Mouse (Mus musculus): ENCODE measurements around the gene Vmn2r60. TPM values are rescaled to one million over a fixed set of nuclear protein-coding genes. Genes with fewer than 3 reads are reported as not detected.

Gene Vmn2r60
- polyA plus RNA-seq (2014; fragmentation: Illumina TruSeq; extraction: RNeasy Lipid Tissue Mini Kit (QIAGEN cat#74804); ENCODE audit: insufficient read depth, low read depth, low replicate concordance): not detected

GRCm38 (mm10) chr7:42107470-42107869 lies at the start of gene Vmn2r60:
Vmn2r60 (plus strand) TSS chr7:42107770.

GRCm38 (mm10) chr7:42058923-42059322 lies 48.6 kb upstream of the Vmn2r60 start, which contains the start of gene Vmn2r59:
Vmn2r59 (minus strand) TSS chr7:42059023.

Other genes with a start within 250 kb of the Vmn2r60 start
- not detected for gene Vmn2r58, start 235.1 kb upstream of the Vmn2r60 start, polyA plus RNA-seq (2014; fragmentation: Illumina TruSeq; extraction: RNeasy Lipid Tissue Mini Kit (QIAGEN cat#74804); ENCODE audit: insufficient read depth, low read depth, low replicate concordance)
- not detected for gene Vmn2r59, start 48.7 kb upstream of the Vmn2r60 start, polyA plus RNA-seq (2014; fragmentation: Illumina TruSeq; extraction: RNeasy Lipid Tissue Mini Kit (QIAGEN cat#74804); ENCODE audit: insufficient read depth, low read depth, low replicate concordance)
- gene Vmn2r61, start 152.3 kb downstream of the Vmn2r60 start, polyA plus RNA-seq (2014; fragmentation: Illumina TruSeq; extraction: RNeasy Lipid Tissue Mini Kit (QIAGEN cat#74804); ENCODE audit: insufficient read depth, low read depth, low replicate concordance): not detected